Mouse (Mus musculus) erythroblast, embryonic 14.5 days (primary cell): ENCODE measurements around the gene Thoc7. TPM values are rescaled to one million over a fixed set of nuclear protein-coding genes. Genes with fewer than 3 reads are reported as not detected.
A peak's percentile ranks its signal among the peaks of the same experiment; 100 is the strongest.

Source experiments
- H3K27me3 ChIP-seq: 2 replicates; pipeline ENCODE4 v1.6.1; 2012; ENCODE audit warnings: inconsistent platforms; ENCODE audit not compliant: control insufficient read depth
- H3K36me3 ChIP-seq: 2 replicates; pipeline ENCODE4 v1.6.1; 2012; ENCODE audit warnings: mild to moderate bottlenecking, inconsistent platforms; ENCODE audit not compliant: control insufficient read depth
- H3K4me1 ChIP-seq: 2 replicates; pipeline ENCODE4 v1.6.1; 2012; ENCODE audit warnings: inconsistent platforms; ENCODE audit not compliant: control insufficient read depth
- H3K4me3 ChIP-seq: replicated peaks from 2 replicates; pipeline ENCODE3; 2012; ENCODE audit warnings: moderate library complexity, mild to moderate bottlenecking, inconsistent platforms
- H3K9me3 ChIP-seq: 2 replicates; pipeline ENCODE4 v1.6.1; 2012; ENCODE audit warnings: low read length, inconsistent platforms, mixed read lengths; ENCODE audit not compliant: control insufficient read depth
- GATA1 ChIP-seq: IDR thresholded peaks from 2 replicates; pipeline ENCODE4 v1.6.1; 2012; ENCODE audit warnings: low read length, inconsistent platforms, mixed read lengths
- TAL1 ChIP-seq: IDR thresholded peaks from 3 replicates; pipeline ENCODE4 v1.6.1; 2012; ENCODE audit warnings: low read length, inconsistent platforms, mixed read lengths
- polyA plus RNA-seq: library from polyadenylated mRNA; stranded (reverse); fragments of >175 nt; gene quantifications from 2 replicates; pipeline ENCODE4 v1.2.3, GENCODE M21; 2012

Gene Thoc7
- 0.68 and 0.86 TPM in 2 replicates for polyA plus RNA-seq

DNA sequence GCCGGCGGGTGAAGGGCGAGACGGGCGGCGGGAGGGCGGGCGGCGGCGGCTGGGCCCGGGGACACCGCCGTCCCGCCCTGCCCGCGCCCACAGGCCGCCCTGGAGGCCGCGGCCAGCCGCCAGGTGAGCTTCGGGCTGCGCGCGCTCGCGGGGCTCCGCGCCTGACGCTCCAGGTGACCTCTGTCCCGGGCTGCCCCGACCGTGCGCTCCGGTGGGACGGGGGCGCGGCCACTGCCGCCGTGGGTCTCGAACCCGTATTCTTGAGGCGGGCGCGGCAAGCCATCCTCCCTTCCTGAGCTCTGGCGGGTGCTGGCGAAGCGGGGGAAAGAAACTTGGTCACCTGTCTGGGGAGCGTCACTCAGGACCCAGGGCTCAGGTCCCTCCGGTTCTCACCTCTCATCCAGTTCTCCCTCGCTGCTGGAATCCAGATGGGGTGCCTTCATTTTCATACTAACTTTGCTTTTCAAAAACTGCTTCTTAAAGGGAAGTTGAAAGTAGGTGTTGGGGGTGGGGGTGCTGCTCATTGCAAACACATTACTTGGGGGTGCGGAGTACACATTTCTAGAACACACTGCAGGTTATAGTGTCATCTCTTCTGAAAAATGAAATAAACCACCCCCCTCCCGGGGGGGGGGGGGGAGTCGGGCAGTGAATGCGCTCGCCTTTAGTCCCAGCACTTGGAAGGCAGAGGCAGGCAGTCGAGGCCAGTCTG lies at the start of gene Thoc7, which contains the start of gene Atxn7:
Gene Thoc7 (minus strand): TSS at position 452 of the 712 bp plus-strand sequence.
Gene Atxn7 (plus strand): TSS at position 40 of the 712 bp plus-strand sequence.
- no peaks in the 10 kb centered on the region for H3K27me3 ChIP-seq
- H3K36me3 ChIP-seq = peaks cover 6% of the 10 kb centered on the region
- peaks cover 39% of the 10 kb centered on the region for H3K4me1 ChIP-seq
- TF ChIP-seq GATA1 = no peak
- H3K4me3 ChIP-seq = peak within 1 kb of the TSS; percentile 72
- H3K9me3 ChIP-seq = no peaks in the 10 kb centered on the region

GRCm38 (mm10) chr14:14009712-14010111 lies 48.1 kb upstream of the Thoc7 start:
- H3K9me3 ChIP-seq = no peaks in the 10 kb centered on the region
- H3K27me3 ChIP-seq = no peaks in the 10 kb centered on the region
- TF ChIP-seq TAL1 = no peak
- TF ChIP-seq GATA1 = no peak
- peaks cover 21% of the 10 kb centered on the region for H3K4me1 ChIP-seq
- H3K36me3 ChIP-seq = no peaks in the 10 kb centered on the region
- no peak overlapping the region for H3K4me3 ChIP-seq

GRCm38 (mm10) chr14:14002771-14003170 lies 41.1 kb upstream of the Thoc7 start:
- H3K4me1 ChIP-seq = no peaks in the 10 kb centered on the region
- no peak overlapping the region for H3K4me3 ChIP-seq
- H3K9me3 ChIP-seq = no peaks in the 10 kb centered on the region
- TF ChIP-seq GATA1 (no peak), TAL1 (no peak)
- no peaks in the 10 kb centered on the region for H3K36me3 ChIP-seq
- H3K27me3 ChIP-seq = no peaks in the 10 kb centered on the region

GRCm38 (mm10) chr14:13995206-13996097 lies 33.8 kb upstream of the Thoc7 start:
- H3K4me3 ChIP-seq = no peak overlapping the region
- H3K9me3 ChIP-seq = no peaks in the 10 kb centered on the region
- no peak for TF ChIP-seq GATA1
- no peak for TF ChIP-seq TAL1
- no peaks in the 10 kb centered on the region; the same call in 1 of the 2 replicates for H3K4me1 ChIP-seq
- H3K27me3 ChIP-seq = no peaks in the 10 kb centered on the region
- H3K36me3 ChIP-seq = no peaks in the 10 kb centered on the region

DNA sequence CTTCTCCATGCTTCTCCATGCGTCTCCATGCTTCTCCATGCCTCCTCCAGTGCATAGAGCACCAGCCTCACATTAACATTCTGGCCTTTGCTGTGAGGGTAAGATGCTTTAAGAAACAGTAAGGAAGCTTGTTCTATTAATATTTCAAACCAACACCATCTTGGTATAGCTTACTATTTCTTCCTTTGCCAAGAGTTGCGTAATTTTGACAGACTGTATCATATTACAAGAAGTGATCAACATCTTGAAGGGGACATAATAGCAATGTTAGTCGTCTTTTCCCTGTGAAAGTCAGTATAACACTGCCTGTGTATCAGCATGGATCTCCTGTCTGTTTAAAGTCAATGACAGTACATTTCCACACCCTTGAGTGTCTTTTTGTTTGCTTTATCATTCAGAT lies 29.1 kb upstream of the Thoc7 start:
- no peaks in the 10 kb centered on the region for H3K36me3 ChIP-seq
- H3K4me1 ChIP-seq = no peaks in the 10 kb centered on the region; the same call in 1 of the 2 replicates
- H3K4me3 ChIP-seq = no peak overlapping the region
- H3K9me3 ChIP-seq = no peaks in the 10 kb centered on the region
- H3K27me3 ChIP-seq = no peaks in the 10 kb centered on the region
- TF ChIP-seq GATA1 = no peak
- TF ChIP-seq TAL1 = no peak

DNA sequence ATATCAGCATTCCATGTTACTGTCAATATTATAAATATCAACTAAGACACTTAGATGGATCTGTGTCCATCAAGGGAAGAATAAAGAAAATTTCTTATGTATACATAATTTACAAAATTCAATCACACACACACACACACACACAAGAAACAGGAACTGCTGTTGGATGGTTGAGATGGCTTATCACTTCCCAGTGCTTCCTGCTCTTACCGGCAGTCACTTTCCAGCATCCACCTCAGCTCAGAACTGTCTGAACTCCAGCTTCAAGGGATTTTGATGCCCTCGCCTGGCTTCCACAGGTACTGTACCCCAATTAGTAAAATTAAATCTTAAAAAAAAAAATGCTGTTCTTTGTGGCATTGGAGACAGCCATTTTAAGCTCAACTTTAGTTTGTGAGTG lies 26.7 kb upstream of the Thoc7 start:
- no peaks in the 10 kb centered on the region for H3K4me1 ChIP-seq
- no peak for TF ChIP-seq GATA1
- TF ChIP-seq TAL1 = no peak
- H3K4me3 ChIP-seq = no peak overlapping the region
- H3K27me3 ChIP-seq = no peaks in the 10 kb centered on the region
- H3K9me3 ChIP-seq = no peaks in the 10 kb centered on the region
- H3K36me3 ChIP-seq = no peaks in the 10 kb centered on the region

DNA sequence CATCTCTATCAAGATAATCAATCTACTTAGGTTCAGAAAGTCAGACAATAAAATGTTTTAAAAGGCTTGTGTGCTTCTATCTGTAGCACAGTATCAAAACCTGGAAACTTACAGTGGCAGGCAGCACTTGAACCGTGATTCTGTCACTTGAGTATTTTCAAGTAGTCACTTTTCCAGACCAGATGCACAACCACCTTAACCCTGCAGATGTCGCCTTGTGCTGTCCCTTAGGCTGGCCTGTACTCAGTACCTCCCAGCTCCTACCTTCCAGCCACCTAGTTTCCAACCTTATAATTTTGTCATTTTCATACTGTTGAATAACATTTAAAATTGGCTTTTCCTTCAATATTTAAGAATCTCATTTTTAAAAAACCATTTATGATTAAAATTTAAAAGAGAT lies 20.5 kb upstream of the Thoc7 start:
- no peaks in the 10 kb centered on the region for H3K27me3 ChIP-seq
- no peaks in the 10 kb centered on the region for H3K9me3 ChIP-seq

DNA sequence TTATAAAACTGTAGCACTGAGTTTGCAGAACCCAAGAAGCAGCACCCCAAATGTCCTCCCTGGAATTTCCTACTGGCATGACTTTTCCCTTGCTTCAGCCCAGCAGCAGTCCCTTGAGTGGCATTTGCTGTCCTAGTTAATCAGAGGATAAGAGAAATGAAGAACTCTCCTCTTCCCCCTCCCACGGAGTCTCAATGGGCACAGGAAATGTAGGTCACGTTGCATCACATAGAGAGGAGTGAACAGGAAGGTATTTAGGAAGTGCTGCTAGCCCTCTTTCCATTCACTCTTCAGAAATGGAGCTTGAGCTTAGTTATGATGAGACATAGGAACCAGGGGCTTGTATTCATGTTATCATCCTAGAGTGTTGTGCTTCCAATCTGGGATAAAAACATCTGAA lies 19.6 kb upstream of the Thoc7 start:
- Histone ChIP-seq H3K4me3 (no peak overlapping the region), H3K9me3 (no peaks in the 10 kb centered on the region), H3K4me1 (no peaks in the 10 kb centered on the region), H3K27me3 (no peaks in the 10 kb centered on the region), H3K36me3 (no peaks in the 10 kb centered on the region)
- no peak for TF ChIP-seq GATA1
- TF ChIP-seq TAL1 = no peak

More for the DNA sequence above, 20.5 kb upstream of the Thoc7 start:
- H3K4me3 ChIP-seq = no peak overlapping the region
- H3K4me1 ChIP-seq = no peaks in the 10 kb centered on the region
- TF ChIP-seq GATA1 (no peak), TAL1 (no peak)
- no peaks in the 10 kb centered on the region for H3K36me3 ChIP-seq

DNA sequence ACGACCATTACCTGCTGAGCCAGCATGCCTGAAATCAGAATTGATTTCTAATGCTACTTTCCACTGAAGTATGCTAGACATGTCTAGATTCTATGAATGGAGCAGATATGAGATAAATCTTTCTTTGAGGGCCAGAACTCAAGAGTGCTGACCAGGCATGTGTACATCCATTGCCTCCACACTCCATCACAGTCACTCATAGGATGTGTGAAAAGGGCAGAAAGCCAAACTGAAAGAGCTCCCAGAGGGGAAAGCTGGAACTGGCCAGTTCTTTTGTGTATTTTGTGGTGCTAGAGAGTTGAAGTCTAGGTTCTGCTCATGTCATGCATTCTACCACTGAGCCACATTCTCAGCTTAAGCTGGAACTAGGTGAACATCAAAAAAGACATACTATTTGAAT lies 15.8 kb upstream of the Thoc7 start:
- Histone ChIP-seq H3K36me3 (no peaks in the 10 kb centered on the region), H3K9me3 (no peaks in the 10 kb centered on the region), H3K4me3 (no peak overlapping the region), H3K4me1 (no peaks in the 10 kb centered on the region), H3K27me3 (no peaks in the 10 kb centered on the region)
- no peak for TF ChIP-seq GATA1
- no peak for TF ChIP-seq TAL1
